Mouse (Mus musculus) spleen, adult 12 weeks (tissue): ENCODE data around the gene Olfr1283.
"Not testable (repeated sequence)": the region's sequence is repeated elsewhere in the genome, so short reads cannot be mapped to it uniquely, and the experiment has no call there.

Experiments
- DNase-seq: peaks from one replicate; pipeline ENCODE4 v3.0.0; 2022; ENCODE audit warnings: low spot score

Olfr1283 gene

DNA sequence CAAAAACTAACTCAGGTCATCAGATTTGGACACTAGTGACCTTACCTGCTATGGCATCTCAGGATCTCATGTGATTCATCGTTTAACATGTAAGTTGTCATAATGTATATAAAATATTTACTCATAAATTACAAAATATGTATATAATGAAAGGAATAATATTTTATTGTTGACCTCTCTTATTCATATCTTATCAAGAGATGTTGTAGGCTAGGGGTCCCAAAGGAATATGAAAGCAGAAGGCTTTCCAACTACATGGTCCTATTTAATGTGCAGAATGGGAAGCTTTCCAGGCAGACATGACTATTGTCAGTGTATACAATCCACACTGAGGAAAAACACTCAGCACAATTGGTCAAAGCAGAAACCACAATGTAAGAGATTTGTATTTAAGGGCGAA, at the start of gene Olfr1283:
Gene Olfr1283, plus strand, starts transcription at position 301 of the 400 bp plus-strand sequence.
- no peak for DNase-seq

GRCm38 (mm10) chr2:111326220-111326619, 40.4 kb upstream of the Olfr1283 start, which contains the start of gene Olfr1281:
Gene Olfr1281, plus strand, starts transcription at chr2:111326520.
- no peak for DNase-seq

GRCm38 (mm10) chr2:111333721-111334120, 32.9 kb upstream of the Olfr1283 start:
- DNase-seq: not testable (repeated sequence)

DNA sequence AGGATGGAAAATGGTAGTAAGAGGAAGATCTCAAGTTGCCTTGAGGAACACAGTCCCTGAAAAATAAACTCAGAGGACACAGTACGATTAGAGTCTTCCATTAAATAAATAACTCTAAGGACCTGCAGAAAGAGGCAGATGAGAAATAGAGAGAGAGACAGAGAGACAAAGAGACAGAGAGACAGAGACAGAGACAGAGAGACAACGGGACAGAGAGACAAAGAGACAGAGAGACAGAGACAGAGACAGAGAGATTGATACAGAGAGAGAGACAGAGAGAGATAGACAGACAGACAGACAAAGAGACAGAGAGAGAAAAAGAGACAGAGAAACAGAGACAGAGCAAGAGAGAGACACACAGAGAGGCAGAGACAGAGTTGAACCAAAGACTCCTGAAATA, 30.6 kb upstream of the Olfr1283 start, which contains the start of gene Olfr1282:
Gene Olfr1282, minus strand, starts transcription at position 101 of the 400 bp plus-strand sequence.
- no peak for DNase-seq

DNA sequence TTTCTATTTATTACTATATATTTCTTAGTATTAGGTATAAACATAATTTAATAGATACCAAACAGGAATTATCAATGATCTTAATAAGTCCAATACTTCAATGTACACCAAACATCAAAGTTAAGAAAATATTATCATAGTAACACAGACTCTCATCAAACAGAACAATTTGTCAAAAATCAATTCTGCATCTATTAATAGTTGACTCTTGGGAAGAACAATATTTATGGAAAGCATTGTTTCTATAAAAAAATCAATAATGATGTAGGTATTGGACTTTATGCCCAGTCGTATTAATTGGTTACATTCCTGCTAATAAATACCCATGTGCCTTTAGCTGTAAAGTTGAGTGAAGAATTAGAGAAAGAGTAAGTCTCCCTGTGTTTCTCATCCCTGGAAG, 8.6 kb downstream of the Olfr1283 start, which contains the start of gene Olfr1284:
Gene Olfr1284, plus strand, starts transcription at position 301 of the 400 bp plus-strand sequence.
- no peak for DNase-seq
